Mouse (Mus musculus) neutrophil, adult 5-6 weeks (primary cell): ENCODE data around the gene Gpsm3. TPM values are rescaled to one million over a fixed set of nuclear protein-coding genes. Genes with fewer than 3 reads are reported as not detected.

Experiments
- total RNA-seq: library from RNA; stranded (forward); fragments of 200-1000 nt; gene quantifications from 2 replicates; pipeline ENCODE4 v1.2.3, GENCODE M21; 2017

Gpsm3 gene
- total RNA-seq, 1 experiment from 2014 or later: 218 TPM

Other genes starting within 250 kb of the Gpsm3 start
- gene Btnl2, start 235.0 kb upstream of the Gpsm3 start, total RNA-seq: 10.9 and 11.9 TPM in 2 replicates
- gene Btnl1, start 212.7 kb upstream of the Gpsm3 start, total RNA-seq: 0.93 TPM in 1 of 2 replicates, not detected in the other
- gene BC051142, start 191.0 kb upstream of the Gpsm3 start, total RNA-seq: 12.5 and 14.0 TPM in 2 replicates
- not detected in 2 replicates for gene Btnl4, start 112.5 kb upstream of the Gpsm3 start, total RNA-seq
- not detected in 2 replicates for gene Btnl6, start 72.5 kb upstream of the Gpsm3 start, total RNA-seq
- gene Notch4, start 25.5 kb upstream of the Gpsm3 start, total RNA-seq: 0.58 and 1.2 TPM in 2 replicates
- 89.6 and 100 TPM in 2 replicates for gene Pbx2, start 1.5 kb downstream of the Gpsm3 start, total RNA-seq
- gene Ager, start 8.1 kb downstream of the Gpsm3 start, total RNA-seq: 15.7 and 19.8 TPM in 2 replicates
- gene Rnf5, start 13.9 kb downstream of the Gpsm3 start, total RNA-seq: 15.9 and 17.6 TPM in 2 replicates
- 27.5 and 32.9 TPM in 2 replicates for gene Agpat1, start 14.5 kb downstream of the Gpsm3 start, total RNA-seq
- gene Egfl8, start 26.2 kb downstream of the Gpsm3 start, total RNA-seq: 1.7 and 4.2 TPM in 2 replicates
- 17.2 and 18.7 TPM in 2 replicates for gene Ppt2, start 38.7 kb downstream of the Gpsm3 start, total RNA-seq
- gene Prrt1, start 39.7 kb downstream of the Gpsm3 start, total RNA-seq: 0.25 TPM in 1 of 2 replicates, not detected in the other
- 15.2 and 17.2 TPM in 2 replicates for gene Fkbpl, start 55.0 kb downstream of the Gpsm3 start, total RNA-seq
- gene Atf6b, start 57.3 kb downstream of the Gpsm3 start, total RNA-seq: 26.9 and 27.4 TPM in 2 replicates
- gene Tnxb, start 80.7 kb downstream of the Gpsm3 start, total RNA-seq: not detected in 2 replicates
- 0.12 and 0.23 TPM in 2 replicates for gene C4b, start 154.1 kb downstream of the Gpsm3 start, total RNA-seq
- gene Cyp21a1, start 214.8 kb downstream of the Gpsm3 start, total RNA-seq: not detected in 2 replicates
- 23.5 and 39.9 TPM in 2 replicates for gene Stk19, start 247.1 kb downstream of the Gpsm3 start, total RNA-seq
- gene Dxo, start 247.2 kb downstream of the Gpsm3 start, total RNA-seq: 36.1 and 45.8 TPM in 2 replicates